ENCODE assay signal across 7 mouse cellular contexts in the genomic region with DNA sequence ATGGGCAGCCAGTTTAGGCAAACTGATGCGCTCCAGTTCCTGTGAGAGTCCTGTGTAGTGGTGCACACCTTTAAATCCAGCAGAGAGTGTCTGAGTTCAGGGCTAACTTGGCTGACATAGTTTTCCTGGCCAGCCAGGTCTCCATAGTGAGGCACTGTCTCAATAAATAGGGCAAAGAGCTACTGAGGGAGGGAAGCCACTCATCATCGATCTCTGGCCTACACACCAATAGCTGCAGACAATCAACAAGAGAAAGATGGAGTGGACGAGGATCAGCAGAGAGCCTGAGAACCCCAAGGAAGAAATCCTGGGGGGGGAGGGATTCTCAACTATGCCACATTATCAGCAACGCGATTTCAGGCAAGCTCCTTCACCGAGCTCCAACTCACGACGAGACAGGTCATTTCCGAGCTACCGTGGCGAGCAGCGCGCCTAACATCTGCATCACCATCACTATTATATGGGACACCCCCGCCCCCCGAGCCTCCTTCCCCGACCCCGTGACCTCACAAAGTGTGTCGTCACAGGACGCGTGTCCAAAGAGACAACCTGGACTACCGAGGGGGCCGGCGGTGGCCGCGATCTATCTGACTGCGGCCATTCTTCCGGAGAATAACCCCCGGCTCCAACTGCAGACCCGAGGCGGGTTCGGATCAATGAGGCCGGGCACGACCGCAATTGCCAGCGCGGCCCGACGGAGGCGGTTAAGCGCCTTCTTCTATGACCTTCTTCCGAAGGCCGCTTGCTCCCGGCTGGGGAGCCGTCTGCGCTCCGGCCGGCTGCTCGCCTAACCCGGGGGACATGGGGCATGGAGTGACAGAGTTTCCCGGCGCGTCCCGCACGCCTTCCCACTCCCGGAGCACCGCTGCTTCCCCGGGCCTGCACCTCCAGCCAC. TPM values are rescaled to one million over a fixed set of nuclear protein-coding genes. Genes with fewer than 3 reads are reported as not detected.
DNase-seq lines count a peak whose midpoint lies in the region; ATAC-seq and TF ChIP-seq lines count a peak whose summit lies in the region.

No protein-coding gene starts in this region.

- peak overlapping the region; percentile 82 for H3K4me2 ChIP-seq in forebrain, embryonic 15.5 days (replicated peaks)
- H3K4me2 ChIP-seq in liver, embryonic 11.5 days: peak overlapping the region; percentile 95
- peak overlapping the region; percentile 80 for H3K4me2 ChIP-seq in myocyte (ENCODE audit: low read depth)

- TF ChIP-seq POLR2A in thymus, adult 2 months (IDR thresholded peaks at IDR 0.05; ENCODE audit: control insufficient read depth, extremely low read depth, insufficient read depth, low read length, poor library complexity): no peak
- TF ChIP-seq POLR2A in bone marrow macrophage, adult 2 months (IDR thresholded peaks at IDR 0.05; ENCODE audit: borderline replicate concordance, low read depth, low read length): no peak
- no peak for TF ChIP-seq POLR2A in myocyte (IDR thresholded peaks at IDR 0.05; ENCODE audit: insufficient read length, low read depth)

- H3K27me3 ChIP-seq in thymus, adult 2 months (ENCODE audit: control insufficient read depth, insufficient read depth, low read length): no peaks in the 10 kb centered on the region
- H3K27me3 ChIP-seq in forebrain, embryonic 15.5 days: no peaks in the 10 kb centered on the region
- no peaks in the 10 kb centered on the region for H3K27me3 ChIP-seq in liver, embryonic 11.5 days (replicated peaks; ENCODE audit: control insufficient read depth, insufficient read depth, low read length)
- H3K27me3 ChIP-seq in myocyte (ENCODE audit: control insufficient read depth, insufficient read depth, insufficient read length): no peaks in the 10 kb centered on the region

- no peaks in the 10 kb centered on the region for H3K36me3 ChIP-seq in thymus, adult 2 months (ENCODE audit: control insufficient read depth, insufficient read depth, low read length)
- no peaks in the 10 kb centered on the region for H3K36me3 ChIP-seq in forebrain, embryonic 15.5 days
- H3K36me3 ChIP-seq in liver, embryonic 11.5 days (ENCODE audit: control insufficient read depth, insufficient read depth, low read length): peaks cover 5% of the 10 kb centered on the region
- no peaks in the 10 kb centered on the region for H3K36me3 ChIP-seq in myocyte (ENCODE audit: control insufficient read depth, insufficient read depth)

- TF ChIP-seq CTCF in thymus, adult 2 months (IDR thresholded peaks at IDR 0.05; ENCODE audit: borderline replicate concordance, control insufficient read depth, extremely low read depth, insufficient read depth, low read length, poor library complexity): no peak
- TF ChIP-seq CTCF in bone marrow macrophage, adult 2 months (IDR thresholded peaks at IDR 0.05; ENCODE audit: low read depth, low read length): no peak

- H3K79me2 ChIP-seq in myocyte (ENCODE audit: control insufficient read depth, insufficient read depth): peaks cover 56% of the 10 kb centered on the region

- DNase-seq in thymus, adult 2 months: no peak
- no peak for DNase-seq in thymus, adult 18-20 months
- DNase-seq in induced T-regulatory cell, adult 2 months (ENCODE audit: low read depth): peak; percentile 79
- DNase-seq in liver, embryonic 11.5 days (ENCODE audit: low spot score): peak; percentile 70

- H3K9me3 ChIP-seq in forebrain, embryonic 15.5 days: no peaks in the 10 kb centered on the region
- no peaks in the 10 kb centered on the region for H3K9me3 ChIP-seq in liver, embryonic 11.5 days (ENCODE audit: control insufficient read depth, low read length)

- ATAC-seq in forebrain, embryonic 15.5 days (replicated peaks): no peak
- peak; percentile 32 for ATAC-seq in liver, embryonic 11.5 days (replicated peaks; ENCODE audit: low FRiP score)

- no peak overlapping the region for H3K27ac ChIP-seq in thymus, adult 2 months (ENCODE audit: control insufficient read depth, insufficient read depth, low read length)
- peak overlapping the region; percentile 70 for H3K27ac ChIP-seq in bone marrow macrophage, adult 2 months (ENCODE audit: insufficient read depth, low read depth, low read length)
- H3K27ac ChIP-seq in forebrain, embryonic 15.5 days (replicated peaks): peak overlapping the region; percentile 85
- H3K27ac ChIP-seq in liver, embryonic 11.5 days (ENCODE audit: low read depth, low read length): peak overlapping the region; percentile 85

- H3ac ChIP-seq in myocyte (ENCODE audit: control insufficient read depth, insufficient read length): peak overlapping the region; percentile 87

- peak overlapping the region; percentile 94 for H3K4me3 ChIP-seq in thymus, adult 2 months (ENCODE audit: control insufficient read depth, insufficient read depth, low read length)
- H3K4me3 ChIP-seq in bone marrow macrophage, adult 2 months (ENCODE audit: insufficient read depth, low read length): peak overlapping the region; percentile 93
- peak overlapping the region; percentile 93 for H3K4me3 ChIP-seq in forebrain, embryonic 15.5 days
- peak overlapping the region; percentile 98 for H3K4me3 ChIP-seq in liver, embryonic 11.5 days (ENCODE audit: low read depth, low read length)
- peak overlapping the region; percentile 63 for H3K4me3 ChIP-seq in myocyte

- peaks cover 6% of the 10 kb centered on the region for H3K4me1 ChIP-seq in thymus, adult 2 months (replicated peaks; ENCODE audit: control insufficient read depth, insufficient read depth, low read length)
- H3K4me1 ChIP-seq in bone marrow macrophage, adult 2 months (ENCODE audit: control insufficient read depth, insufficient read depth, low read length): peaks cover 5% of the 10 kb centered on the region; the same call in 1 of the 2 replicates
- peaks cover 28% of the 10 kb centered on the region for H3K4me1 ChIP-seq in forebrain, embryonic 15.5 days
- H3K4me1 ChIP-seq in liver, embryonic 11.5 days (replicated peaks; ENCODE audit: control insufficient read depth, insufficient read depth, low read length): peaks cover 26% of the 10 kb centered on the region

- H3K9ac ChIP-seq in forebrain, embryonic 15.5 days (replicated peaks): peak overlapping the region; percentile 89
- H3K9ac ChIP-seq in liver, embryonic 11.5 days (ENCODE audit: low read depth, low read length): peak overlapping the region; percentile 91

- 3% methylated on average over 57 of the region's 57 CpGs for WGBS in thymus, adult 2 months
- 3% methylated on average over 57 of the region's 57 CpGs for WGBS in forebrain, embryonic 15.5 days
- 3% methylated on average over 57 of the region's 57 CpGs for WGBS in liver, embryonic 11.5 days

TF ChIP-seq in myocyte, 11 proteins besides CTCF, POLR2A, EP300 and RAD21:
- TF ChIP-seq POLR2AphosphoS2 (IDR thresholded peaks at IDR 0.05; ENCODE audit: insufficient read length, low read depth) (no peak), CEBPB (IDR thresholded peaks at IDR 0.05; ENCODE audit: insufficient read depth, poor library complexity, severe bottlenecking) (no peak), USF1 (IDR thresholded peaks at IDR 0.05; ENCODE audit: low read depth) (no peak), MYOD1 (IDR thresholded peaks at IDR 0.05; ENCODE audit: control insufficient read depth in 1 of 3, insufficient read length in 2 of 3, low read depth in 2 of 3) (no peak), MAX (IDR thresholded peaks at IDR 0.05; ENCODE audit: low read depth) (no peak), MYOG (IDR thresholded peaks at IDR 0.05; ENCODE audit: control insufficient read depth in 1 of 3, insufficient read depth in 1 of 3, insufficient read length in 2 of 3, low read depth in 2 of 3) (no peak), SRF (IDR thresholded peaks at IDR 0.05; ENCODE audit: control insufficient read depth, insufficient read length, low read depth) (no peak), TCF3 (IDR thresholded peaks at IDR 0.05; ENCODE audit: insufficient read length, low read depth) (no peak), E2F4 (IDR thresholded peaks at IDR 0.05; ENCODE audit: insufficient read depth) (no peak), TCF12 (IDR thresholded peaks at IDR 0.05; ENCODE audit: insufficient read depth, poor library complexity, severe bottlenecking) (no peak), REST (IDR thresholded peaks at IDR 0.05; ENCODE audit: insufficient read depth, insufficient read length) (no peak)

RNA-seq across cellular contexts. Expression of gene Minos1, which starts 0.9 kb away (rescaled TPM):
- polyA plus RNA-seq in thymus, adult 2 months (2012; rRNA removed): 38.0 and 65.3 TPM in 2 replicates
- 151 and 166 TPM in 2 replicates for polyA plus RNA-seq in bone marrow macrophage, adult 2 months (2012; ENCODE audit: insufficient read depth, insufficient read length, missing spikeins)
- polyA plus RNA-seq in forebrain, embryonic 15.5 days (2015; fragmentation: Nextera tagmentation; extraction: Ambion mirVana): 390 and 438 TPM in 2 replicates
- polyA plus RNA-seq in liver, embryonic 11.5 days (2014; fragmentation: Nextera tagmentation; extraction: Ambion mirVana): 541 and 564 TPM in 2 replicates
- polyA plus RNA-seq in myocyte (2012; fragmentation: generic; extraction: Trizol): 247 TPM

RNA-seq across cellular contexts. Expression of gene Nbl1, which starts 37.3 kb away (rescaled TPM):
- polyA plus RNA-seq in thymus, adult 2 months (2012; rRNA removed): 35.7 and 36.3 TPM in 2 replicates
- polyA plus RNA-seq in bone marrow macrophage, adult 2 months (2012; ENCODE audit: insufficient read depth, insufficient read length, missing spikeins): 0.45 TPM in 1 of 2 replicates, not detected in the other
- 23.5 and 24.6 TPM in 2 replicates for polyA plus RNA-seq in forebrain, embryonic 15.5 days (2015; fragmentation: Nextera tagmentation; extraction: Ambion mirVana)
- polyA plus RNA-seq in liver, embryonic 11.5 days (2014; fragmentation: Nextera tagmentation; extraction: Ambion mirVana): 4.0 and 5.0 TPM in 2 replicates
- polyA plus RNA-seq in myocyte (2012; fragmentation: generic; extraction: Trizol): 42.2 TPM

RNA-seq across cellular contexts. Expression of gene Htr6, which starts 54.7 kb away (rescaled TPM):
- not detected in 2 replicates for polyA plus RNA-seq in thymus, adult 2 months (2012; rRNA removed)
- polyA plus RNA-seq in bone marrow macrophage, adult 2 months (2012; ENCODE audit: insufficient read depth, insufficient read length, missing spikeins): not detected in 2 replicates
- 0.28 and 0.37 TPM in 2 replicates for polyA plus RNA-seq in forebrain, embryonic 15.5 days (2015; fragmentation: Nextera tagmentation; extraction: Ambion mirVana)
- not detected in 2 replicates for polyA plus RNA-seq in liver, embryonic 11.5 days (2014; fragmentation: Nextera tagmentation; extraction: Ambion mirVana)
- 0.08 TPM for polyA plus RNA-seq in myocyte (2012; fragmentation: generic; extraction: Trizol)

Comparison
In these comparisons a context has a peak if more than half of its experiments do, and no peak if none do; other contexts are left out.
1. DNase-seq: peak in induced T-regulatory cell, adult 2 months (single experiment) and liver, embryonic 11.5 days (single experiment); none in thymus, adult 2 months (single experiment) and thymus, adult 18-20 months (0 of 2).
2. Peak in every context shown above with its lines, with median percentiles within 50 percentile points of each other: H3K4me3 ChIP-seq and H3K4me2 ChIP-seq.